Mouse (Mus musculus) granulocyte monocyte progenitor cell, adult 5-6 weeks (primary cell): ENCODE results near the gene Bckdha. TPM values are rescaled to one million over a fixed set of nuclear protein-coding genes. Genes with fewer than 3 reads are reported as not detected.

Source experiments
- ATAC-seq: replicated peaks from 2 replicates; pipeline ENCODE4 v1.8.0; 2016; ENCODE audit warnings: mild to moderate bottlenecking, moderate TSS enrichment, inconsistent platforms; ENCODE audit not compliant: poor library complexity, severe bottlenecking
- total RNA-seq, 2 experiments: library from RNA; stranded (forward) in 1 of 2; stranded (reverse) in 1 of 2; fragments of 200-712, 200-1000 nt in 1 of 2; fragments of >200 nt in 1 of 2; fragmentation: Nextera tagmentation in 1 of 2; gene quantifications; 2 replicates each; pipeline ENCODE4 v1.2.3; 2014 to 2017

Gene Bckdha
- total RNA-seq, 2 experiments from 2014 or later, result 42.3 to 64.6 TPM

DNA sequence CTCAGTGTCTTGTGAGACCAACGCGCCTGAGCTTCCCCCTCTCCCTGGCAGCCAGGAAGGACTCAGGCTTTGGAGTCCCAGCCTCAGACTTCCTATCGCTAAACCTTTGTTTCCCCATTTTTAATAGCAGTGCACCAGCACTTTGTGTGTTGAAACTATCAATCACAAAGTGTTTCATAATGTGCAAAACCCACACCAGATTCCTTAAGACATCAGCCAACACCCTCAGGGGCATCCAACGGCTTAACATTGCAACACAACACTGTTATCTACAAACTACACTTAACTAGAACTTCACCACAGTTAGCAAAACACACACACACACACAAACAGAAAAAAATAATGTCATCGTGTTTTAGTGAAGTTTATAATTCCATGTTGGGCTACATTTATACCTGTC, 8.9 kb downstream of the Bckdha start:
- ATAC-seq, result peak; percentile 61

DNA sequence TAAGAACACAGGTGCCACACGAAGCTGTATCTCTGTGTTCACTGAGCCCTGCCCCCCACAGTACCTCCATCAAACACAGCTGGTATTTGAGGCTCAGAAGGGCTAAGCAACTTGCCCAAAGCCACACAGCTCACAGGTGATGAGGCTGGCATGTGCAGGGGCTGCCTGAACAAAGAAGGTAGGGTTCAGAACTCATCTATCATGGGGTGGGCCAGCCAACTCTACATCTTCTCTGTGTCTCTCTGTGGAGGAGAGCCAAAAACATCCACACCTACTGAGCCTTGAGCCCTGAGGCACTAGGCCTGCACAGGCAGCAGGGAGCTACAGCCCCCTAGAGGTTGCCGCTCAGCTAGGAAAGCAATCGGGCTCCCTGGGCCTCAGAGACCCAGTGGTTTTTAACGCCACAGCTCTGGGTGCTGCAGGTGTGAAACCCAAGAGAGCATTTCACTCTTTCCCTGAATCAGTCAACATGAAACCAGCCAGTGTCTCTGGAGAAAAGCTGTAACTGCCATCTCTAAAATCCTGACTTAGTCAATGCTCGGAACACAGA, 11.1 kb downstream of the Bckdha start:
- ATAC-seq, result no peak

DNA sequence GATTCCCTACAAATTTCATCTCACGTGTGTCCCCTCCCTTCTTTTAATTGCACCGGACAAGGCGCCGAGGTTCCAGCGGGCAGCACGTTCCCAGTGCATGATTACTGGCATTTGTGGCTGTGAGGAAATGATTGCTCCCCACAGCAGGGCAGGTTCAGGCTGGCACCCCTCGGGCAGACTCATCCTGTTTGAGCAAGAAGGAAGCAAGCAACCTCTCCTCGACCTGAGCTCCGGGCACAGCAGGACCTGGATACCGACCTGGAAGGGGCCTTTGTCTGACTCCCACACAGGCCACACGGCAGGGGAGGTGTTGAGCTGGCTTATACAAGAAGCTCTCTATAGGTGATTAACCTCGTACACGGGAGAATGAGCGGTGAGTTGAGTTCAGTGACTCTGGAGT, 13.7 kb downstream of the Bckdha start:
- peak; percentile 51 for ATAC-seq

DNA sequence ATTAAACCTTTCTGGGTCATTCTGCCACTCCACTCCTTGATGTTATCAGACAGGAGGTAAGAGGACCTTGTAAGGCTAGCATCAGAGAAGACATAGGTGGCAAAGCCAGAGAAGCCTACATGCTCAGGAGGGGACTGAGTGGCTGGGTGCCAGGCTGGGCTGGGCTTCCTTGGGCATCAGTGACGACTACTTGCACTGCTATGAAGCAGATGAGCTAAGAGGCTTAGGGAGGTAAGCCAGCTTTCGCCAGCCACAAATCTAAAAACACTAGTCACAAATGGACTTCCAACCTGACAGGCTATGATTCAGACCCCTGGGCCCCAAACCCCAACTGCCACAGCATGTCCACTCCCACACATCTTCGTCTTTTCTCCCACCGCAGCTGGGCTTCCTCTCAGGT, 14.2 kb downstream of the Bckdha start:
- ATAC-seq, result peak; percentile 57

DNA sequence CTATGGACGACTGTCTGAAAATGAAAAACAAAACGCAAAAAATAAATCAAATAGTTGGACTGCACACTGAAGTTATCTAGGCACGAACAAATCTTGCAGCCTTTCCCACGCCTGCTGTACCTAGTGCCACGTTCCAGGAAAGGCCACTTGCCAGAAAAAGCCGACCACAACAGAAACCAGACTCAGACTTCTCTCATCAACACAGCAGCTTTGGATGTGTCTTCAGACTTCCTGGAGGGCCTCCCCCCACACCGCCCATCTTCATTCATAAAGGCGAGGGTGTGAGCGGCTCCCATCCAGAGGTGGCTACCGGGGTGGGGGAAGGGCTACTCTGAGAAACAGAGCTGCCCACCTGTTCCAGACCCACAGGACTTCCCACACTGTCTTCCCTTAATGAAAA, 14.6 kb downstream of the Bckdha start:
- ATAC-seq, result peak; percentile 18; the same call in 1 of the 2 replicates

DNA sequence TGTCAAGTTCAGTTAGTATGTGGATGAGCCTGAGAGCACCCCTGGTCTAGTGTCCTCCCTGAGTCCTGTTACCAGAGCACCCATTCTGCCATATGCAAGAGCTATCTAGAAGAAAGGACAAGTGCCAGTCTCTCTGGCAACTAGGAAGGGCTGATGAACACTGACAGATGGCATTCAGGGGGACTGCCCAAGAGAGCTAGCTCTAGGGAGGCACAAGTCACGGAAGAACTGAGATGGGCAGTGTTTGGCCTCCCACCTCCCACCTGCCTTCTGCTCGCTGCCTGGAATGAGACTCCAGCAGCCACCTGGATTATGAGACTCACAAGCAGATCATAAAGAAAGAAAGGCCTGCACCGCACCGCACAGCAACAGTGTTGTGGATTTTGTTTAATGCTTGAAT, 19.0 kb downstream of the Bckdha start:
- ATAC-seq, result no peak

DNA sequence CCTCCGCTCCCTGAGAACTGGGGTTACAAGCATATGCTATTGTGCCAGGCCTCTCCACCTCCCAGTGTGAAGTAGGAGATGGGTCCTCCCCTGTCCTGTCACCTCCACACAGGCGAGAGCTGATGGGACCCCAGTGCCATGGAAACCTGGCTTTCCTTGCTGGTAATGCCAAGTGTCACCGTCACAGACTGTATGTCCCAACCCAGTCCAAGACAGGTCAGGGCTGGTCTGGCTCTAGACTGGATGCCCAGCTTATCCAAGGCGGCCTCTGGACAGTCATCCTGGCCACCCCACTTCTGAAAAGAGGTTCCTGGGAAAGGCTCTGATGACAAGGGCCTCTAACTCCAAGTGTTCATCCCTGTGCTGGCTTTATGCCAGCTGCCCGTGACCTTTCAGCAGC, 21.7 kb downstream of the Bckdha start:
- ATAC-seq, result no peak

DNA sequence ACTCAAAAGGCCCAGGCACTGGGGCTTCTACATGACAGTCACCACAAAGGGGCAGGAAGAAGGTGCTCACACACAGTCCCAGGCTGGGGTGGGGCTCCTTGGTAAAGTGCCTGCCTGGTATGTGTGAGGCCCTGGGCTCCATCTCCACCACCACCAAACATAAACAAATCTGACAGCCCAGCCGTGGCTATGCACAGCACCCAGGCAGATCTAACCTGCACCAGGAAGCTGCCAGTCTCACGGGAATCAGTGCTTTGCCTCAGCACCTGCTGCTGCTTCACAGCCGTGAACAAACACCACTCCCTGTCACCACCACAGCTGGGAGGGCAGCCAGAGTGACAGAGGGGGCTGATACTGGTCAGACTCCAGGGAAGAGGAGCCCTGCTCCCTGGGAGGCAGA, 22.4 kb downstream of the Bckdha start:
- no peak for ATAC-seq

DNA sequence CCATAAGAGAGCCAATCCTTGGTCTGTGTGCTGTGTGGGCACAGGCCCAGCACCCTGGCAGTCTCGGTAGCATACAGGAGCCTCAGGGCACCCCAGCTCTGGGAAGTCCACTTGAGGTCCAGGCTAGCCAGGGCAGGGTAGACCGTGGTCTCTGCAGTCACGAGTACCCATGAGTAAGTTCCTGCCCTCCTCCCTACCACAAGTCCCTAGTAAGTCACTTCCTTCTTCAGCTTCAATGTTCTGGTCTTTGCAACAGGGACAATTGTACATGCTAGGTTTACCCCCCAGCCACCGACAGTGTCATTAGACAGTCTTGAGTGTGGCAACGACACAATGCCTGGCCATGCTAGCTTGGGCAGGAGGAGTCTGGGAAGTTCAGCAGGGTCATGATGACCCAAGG, 26.1 kb downstream of the Bckdha start:
- peak; percentile 87 for ATAC-seq

DNA sequence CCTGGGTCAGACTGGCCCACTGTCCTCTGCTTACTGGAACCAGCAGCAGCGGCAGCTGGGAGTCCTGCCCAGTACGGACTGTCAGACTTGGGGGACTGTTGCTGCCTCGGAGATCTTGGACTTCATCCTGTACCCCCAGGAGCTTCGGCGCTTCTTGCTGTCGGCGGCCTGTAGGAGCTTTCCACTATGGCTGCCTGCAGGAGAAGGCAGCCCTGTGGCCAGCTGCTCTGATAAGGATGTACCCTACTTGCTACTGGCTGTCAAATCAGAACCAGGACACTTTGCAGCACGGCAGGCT, 30.5 kb downstream of the Bckdha start:
- ATAC-seq, result no peak

DNA sequence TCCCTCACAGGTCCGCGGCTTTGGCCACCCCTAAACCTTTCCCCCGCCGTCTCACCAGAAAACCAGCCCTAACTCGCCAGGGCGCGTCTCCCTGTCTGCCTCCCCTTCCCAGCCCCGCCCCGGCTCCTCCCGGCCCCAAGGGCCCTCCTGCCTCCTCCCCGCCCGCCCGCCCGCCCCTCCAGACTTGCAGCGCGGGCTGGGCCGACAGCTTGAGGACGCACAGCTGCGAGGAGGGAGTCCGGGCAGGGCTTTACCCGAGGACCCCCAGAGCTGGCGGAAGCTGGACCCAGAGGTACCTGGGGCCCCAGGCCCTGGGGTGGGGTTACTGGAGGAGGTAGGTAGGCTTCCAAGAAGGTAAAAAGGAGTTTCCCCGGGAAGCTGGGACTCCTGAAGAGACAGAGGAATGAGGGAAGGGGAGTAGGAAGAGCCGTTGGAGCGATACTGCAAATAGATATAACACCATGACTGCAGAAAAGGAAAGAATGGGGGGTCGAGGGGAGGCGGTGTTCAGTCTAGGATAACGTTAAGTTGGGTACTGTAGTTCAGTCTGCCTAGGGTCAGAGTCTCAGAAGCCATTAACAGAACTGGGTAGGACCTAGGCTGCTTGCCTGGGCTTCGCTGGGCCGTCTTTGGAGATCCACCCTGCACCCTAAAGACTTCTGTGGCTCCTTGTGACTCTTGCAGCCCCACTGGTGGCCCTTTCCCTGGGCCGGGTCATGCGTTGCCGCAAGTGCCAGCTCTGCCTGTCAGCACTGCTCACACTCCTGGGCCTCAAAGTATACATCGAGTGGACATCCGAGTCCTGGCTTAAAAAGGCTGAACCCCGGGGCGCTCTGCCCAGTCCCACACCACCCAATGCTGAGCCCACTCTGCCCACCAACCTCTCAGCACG, 31.1 kb downstream of the Bckdha start:
- peak; percentile 49 for ATAC-seq

DNA sequence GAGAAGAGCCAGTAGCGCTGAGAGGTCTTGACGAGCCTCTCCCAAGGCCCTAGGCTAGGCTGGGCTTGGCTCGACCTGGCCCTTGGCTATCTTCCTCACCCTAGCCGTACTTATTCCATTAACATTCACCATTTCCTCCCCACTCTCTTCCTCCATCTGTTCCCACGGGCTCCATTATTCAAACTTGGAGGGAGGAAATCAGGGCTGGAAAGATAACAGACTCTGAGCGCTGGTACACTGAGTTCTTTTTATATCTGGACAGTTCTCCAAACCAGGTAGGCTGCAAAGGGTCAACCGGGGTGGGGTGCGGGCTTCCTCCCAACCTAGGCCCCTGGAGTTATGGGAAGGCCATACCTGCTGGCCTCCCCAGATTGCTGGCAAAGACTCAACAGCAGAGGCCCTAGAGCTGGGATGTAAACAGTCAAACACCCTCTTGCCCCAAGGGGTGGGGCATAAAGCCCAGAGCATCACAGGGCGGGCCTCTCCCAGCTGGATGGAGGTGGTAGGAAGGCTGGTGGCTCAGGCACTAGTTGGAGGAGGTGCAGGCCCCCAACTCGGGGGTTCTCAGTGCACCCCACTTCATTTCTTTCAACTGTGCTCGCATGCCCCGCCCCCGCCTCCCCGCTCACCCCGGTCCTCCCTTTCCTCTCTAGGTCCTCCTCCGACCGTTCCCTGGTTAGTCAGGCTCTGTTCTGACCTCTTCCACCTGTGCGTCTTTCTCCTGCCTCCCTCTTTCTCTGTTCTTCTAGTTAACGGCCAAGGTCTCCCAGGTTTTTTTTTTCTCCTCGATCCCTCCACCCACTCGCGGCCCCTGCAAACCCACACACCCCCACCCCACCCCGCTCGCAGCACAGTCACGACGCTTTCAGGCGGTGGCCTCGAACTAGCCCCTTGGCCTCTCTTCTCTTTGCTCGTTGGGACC, 32.0 kb downstream of the Bckdha start, which contains the start of gene B3gnt8:
TSS of gene B3gnt8 (plus strand) at position 146 of the 922 bp plus-strand sequence.
- peak; percentile 12 for ATAC-seq

DNA sequence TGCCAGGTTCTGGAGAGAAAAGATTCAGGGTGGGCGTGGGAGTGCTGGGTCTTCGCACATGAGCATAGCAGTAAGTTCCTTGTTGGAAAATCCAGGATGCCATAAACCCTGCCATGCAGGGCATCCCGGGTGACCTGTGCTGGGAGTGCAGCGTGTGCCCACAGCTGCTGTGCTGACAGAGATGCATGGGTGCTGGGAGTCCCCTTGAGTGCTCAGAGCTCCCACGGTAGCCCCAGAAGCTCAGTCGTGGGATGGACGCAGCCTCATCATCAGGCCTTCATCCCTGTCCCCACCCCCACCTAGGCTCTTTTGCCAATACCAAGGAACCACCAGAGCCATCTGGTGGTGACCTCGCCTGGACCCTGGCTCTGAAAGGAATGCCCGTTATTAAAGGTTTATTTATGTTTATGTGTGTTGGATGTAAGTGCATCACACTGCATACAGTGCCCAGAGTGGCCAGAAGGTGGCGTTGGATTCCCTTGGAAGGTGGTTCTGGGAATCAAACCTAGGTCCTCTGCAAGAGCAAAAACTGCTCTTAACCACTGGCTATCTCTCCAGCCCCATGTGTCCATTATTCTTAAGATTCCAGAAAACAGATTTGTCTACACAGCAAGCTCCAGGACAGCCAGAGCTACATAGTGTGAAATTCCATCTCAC, 33.1 kb downstream of the Bckdha start:
- peak; percentile 45 for ATAC-seq

DNA sequence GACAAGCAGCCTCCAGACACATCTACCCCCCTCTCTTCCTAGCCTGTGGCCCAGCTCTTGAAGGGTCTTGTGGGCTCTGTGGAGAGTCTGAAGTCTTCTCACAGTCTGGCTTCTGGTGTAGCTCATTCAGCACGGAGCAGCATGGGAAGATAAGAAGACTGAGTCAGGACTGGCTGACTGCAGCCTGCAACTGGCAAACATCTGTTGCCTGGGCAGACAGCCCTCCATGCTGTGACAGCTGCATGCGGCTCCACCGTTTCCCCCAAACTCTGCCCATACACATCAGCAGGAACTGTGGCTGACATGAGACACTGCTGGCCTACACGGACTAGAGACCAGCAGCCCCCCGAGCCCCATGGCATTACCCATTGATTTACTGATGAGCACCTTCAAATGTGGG, 33.9 kb downstream of the Bckdha start:
- no peak for ATAC-seq

DNA sequence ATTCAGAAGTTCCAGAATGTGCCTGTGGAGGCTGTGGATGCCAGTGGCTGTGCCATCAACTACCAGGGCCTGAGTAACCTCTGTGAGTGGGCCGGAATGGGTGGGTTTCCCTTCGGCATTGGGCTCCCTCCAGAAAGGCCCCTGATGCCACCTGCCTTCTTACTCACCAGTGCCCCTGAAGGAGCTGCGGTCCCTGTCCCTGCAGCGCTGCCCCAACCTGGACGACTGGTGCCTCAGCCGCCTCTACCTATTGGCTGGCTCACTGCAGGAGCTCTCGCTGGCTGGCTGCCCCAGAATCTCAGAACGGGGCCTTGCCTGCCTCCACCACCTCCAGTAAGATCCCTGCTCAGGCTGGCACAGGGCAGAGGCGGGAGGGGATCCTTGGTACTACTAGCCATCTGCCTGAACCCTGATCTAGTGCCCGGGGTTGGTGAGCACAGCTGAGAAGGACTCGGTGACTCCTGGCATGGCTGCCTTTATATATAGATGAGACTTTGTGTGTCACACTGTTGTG, 34.9 kb downstream of the Bckdha start:
- no peak for ATAC-seq

DNA sequence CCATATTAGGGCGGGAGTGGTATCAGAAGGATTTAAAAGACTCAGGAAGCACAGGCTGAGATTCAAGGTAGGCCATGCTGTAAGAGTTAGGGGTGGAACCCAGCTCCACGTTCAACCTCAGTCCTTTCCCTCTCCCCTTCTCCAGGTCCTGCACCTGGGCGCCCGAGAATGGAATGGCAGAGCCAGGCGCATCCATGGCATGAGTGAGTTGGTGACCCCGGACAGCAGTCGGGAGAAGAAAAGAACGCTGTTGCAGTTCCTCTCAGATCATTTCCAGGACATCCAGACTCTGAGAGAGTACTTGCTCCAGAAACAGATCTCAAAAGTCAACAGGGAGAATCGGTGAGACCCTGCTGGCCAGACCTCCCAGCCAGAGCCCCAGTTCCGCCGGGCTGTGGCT, 38.0 kb downstream of the Bckdha start:
- ATAC-seq, result no peak

DNA sequence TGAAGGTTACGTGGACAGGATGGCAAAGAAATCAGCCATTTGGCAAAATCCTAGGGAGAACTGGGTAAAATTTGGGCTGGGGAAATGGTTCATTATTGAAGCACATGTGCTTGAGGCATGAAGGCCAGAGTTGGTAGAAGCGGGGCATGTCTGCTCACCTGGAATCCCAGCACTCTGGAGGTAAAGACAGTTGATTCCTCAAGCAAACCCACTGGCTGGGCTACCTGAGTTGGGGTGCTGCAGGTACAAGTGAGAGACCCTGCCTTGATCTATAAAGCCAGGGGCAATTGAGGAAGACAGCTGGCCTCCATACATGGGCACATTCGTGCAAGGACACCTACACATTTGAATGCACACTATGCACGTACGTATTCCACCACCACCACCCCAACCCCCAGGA, 38.7 kb downstream of the Bckdha start:
- no peak for ATAC-seq

DNA sequence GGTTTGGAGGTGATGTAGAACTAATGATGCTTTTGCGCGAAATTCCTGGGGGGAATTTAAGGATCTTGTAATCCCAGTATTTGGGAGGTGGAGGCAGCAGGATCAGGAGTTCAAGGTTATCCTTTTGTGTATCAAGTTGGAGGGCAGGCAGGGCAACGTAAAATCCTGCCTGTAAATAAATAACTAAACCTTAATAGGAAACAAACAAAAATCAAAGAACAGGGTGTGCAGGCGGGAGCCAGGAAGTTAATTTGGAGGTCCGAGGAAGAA, 39.1 kb downstream of the Bckdha start:
- no peak for ATAC-seq

DNA sequence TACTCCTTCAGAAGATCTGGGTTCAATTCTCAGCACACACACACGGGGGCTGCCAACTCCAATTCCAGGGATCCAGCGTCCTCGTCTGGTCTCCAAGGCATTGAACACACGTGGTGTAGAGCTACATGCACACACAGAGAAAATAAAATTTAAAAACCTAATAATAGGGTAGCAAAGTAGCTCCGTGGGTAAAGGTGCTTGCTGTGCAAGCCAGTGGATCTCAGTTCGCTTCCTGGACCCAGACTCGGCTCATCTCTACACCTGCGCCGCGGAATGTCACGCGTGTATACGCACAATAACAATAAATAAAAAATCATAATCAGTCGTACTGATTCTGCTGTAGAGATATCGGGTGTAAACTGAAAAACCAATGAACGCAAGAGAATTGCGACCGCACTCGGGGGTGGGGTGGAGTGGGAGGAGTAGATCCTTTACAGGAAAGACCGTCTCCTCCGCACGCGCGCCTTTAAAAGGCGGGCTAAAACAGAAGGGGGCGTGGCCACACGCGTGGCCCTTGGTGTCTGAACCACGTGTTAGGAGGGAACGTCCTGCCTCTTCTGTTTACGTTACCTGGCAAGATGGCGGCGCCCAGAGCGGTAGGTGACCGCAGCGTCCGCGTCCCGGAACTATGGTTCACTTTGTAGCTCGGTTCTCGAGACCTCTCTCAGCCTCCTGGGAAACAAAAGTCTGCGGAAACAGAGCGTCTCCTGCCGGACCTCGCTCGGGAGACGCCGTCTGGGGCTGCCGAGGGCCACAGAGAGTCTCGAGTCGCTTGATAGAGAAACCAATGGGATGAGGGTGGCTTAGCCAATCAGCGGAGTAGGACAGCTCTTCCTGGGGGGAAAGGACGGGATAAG, 39.7 kb downstream of the Bckdha start, which contains the start of gene Dmac2:
TSS of gene Dmac2 (plus strand) at position 550 of the 857 bp plus-strand sequence.
- peak; percentile 94 for ATAC-seq
